Mouse (Mus musculus): Measurements from ENCODE around the gene Mlst8.

GRCm38 (mm10) chr17:24462932-24463331 lies 15.9 kb downstream of the Mlst8 start:
- no peak for TF ChIP-seq CTCF (IDR thresholded peaks at IDR 0.05)
- no peak for TF ChIP-seq POLR2A (IDR thresholded peaks at IDR 0.05; ENCODE audit: insufficient read depth, low read depth, low read length)
- no peak for TF ChIP-seq EP300 (IDR thresholded peaks at IDR 0.05; ENCODE audit: insufficient read depth, low read depth, low read length)
